Comparison of ENCODE assay signal across 14 mouse cellular contexts in the genomic region with DNA sequence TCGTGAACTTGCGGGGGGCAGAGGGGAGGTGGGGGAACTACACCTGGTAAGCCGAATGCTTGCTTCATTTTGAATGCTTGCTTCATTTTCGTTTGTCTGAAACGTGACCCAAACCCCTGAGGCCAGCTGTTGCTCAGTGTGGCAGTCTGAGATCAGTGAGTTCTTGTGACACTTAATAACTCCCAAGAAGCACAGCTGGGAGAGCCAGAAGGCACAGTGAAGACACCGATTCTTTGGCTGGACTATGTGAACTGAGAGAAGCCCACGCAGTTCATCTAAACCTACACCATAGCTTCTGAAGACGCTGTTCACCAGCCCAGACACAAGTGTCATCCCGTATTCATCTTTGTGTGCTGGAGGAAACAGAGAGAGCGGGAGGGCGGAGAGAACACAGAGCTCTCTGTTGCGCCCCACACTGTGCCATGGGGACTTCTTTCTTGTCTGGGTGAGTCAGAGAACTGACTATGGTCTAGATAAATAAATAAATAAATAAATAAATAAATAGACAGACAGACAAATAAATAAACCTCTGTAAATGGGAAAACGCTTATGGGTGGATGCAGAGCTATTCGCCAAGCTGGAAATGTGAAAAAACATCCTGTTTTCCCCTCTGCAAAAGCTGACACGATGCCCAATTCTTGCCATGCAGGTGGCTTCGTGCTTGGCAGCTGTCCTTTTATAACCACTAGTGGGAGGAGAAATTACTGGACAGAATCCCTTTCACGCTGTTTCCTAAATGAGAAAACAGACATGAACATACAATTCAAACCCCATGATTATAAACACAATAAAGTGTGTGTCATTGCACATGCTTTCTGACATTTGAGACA. TPM values are rescaled to one million over a fixed set of nuclear protein-coding genes. Genes with fewer than 3 reads are reported as not detected.
DNase-seq lines count a peak whose midpoint lies in the region; ATAC-seq and TF ChIP-seq lines count a peak whose summit lies in the region.
"Had no signal": no experiment of that assay in that cellular context is flagged by ENCODE, and none has a peak within 500 bp of the region (broad histone marks: within the 10 kb centered on the region; RNA-seq: fewer than 3 reads in every experiment).

No protein-coding gene starts in this region.

- 82% methylated on average over 17 of the region's 17 CpGs for WGBS in heart, embryonic 10.5 days
- 66% methylated on average over 17 of the region's 17 CpGs for WGBS in lung, embryonic 14.5 days

- no peak for TF ChIP-seq CTCF in lung, embryonic 14.5 days (IDR thresholded peaks at IDR 0.05; ENCODE audit: low read depth)

- no peaks in the 10 kb centered on the region for H3K4me1 ChIP-seq in heart, embryonic 10.5 days
- H3K4me1 ChIP-seq in lung, embryonic 14.5 days (ENCODE audit: insufficient read depth), result no peaks in the 10 kb centered on the region
- H3K4me1 ChIP-seq: liver, embryonic 12.5 days had no signal

- no peak for ATAC-seq in lung, embryonic 14.5 days (ENCODE audit: insufficient read depth)
- ATAC-seq: inflammation-experienced regulatory T-cells, adult 6 months; liver, embryonic 12.5 days had no signal

- DNase-seq in heart, embryonic 10.5 days (ENCODE audit: low spot score), result peak; percentile 52
- no peak for DNase-seq in heart, adult 9 months (ENCODE audit: low spot score in 2 of 2)
- DNase-seq in lung, embryonic 14.5 days, result peak; percentile 25
- no peak for DNase-seq in lung, postnatal 36 days
- peak; percentile 16 for DNase-seq in cerebellum, adult 8-10 months
- DNase-seq in fat pad, adult 2 months (ENCODE audit: extremely low read depth, low read depth, low spot score), result peak; percentile 97
- no peak for DNase-seq in thymus, postnatal 0 days (ENCODE audit: low spot score)
- DNase-seq: gastrocnemius, postnatal 36 days; kidney, postnatal 10 days; right cerebral cortex, postnatal 4 days; thymus, postnatal 36 days had no signal

- H3K36me3 ChIP-seq in heart, embryonic 10.5 days, result no peaks in the 10 kb centered on the region
- H3K36me3 ChIP-seq in lung, embryonic 14.5 days (ENCODE audit: insufficient read depth), result no peaks in the 10 kb centered on the region
- H3K36me3 ChIP-seq: liver, embryonic 12.5 days had no signal

- no peak overlapping the region for H3K4me2 ChIP-seq in lung, embryonic 14.5 days
- H3K4me2 ChIP-seq: liver, embryonic 12.5 days had no signal

- no peak overlapping the region for H3K4me3 ChIP-seq in heart, embryonic 10.5 days
- H3K4me3 ChIP-seq in lung, embryonic 14.5 days (ENCODE audit: low read depth, low read length), result no peak overlapping the region
- H3K4me3 ChIP-seq: liver, embryonic 12.5 days had no signal

- H3K27ac ChIP-seq in heart, embryonic 10.5 days, result no peak overlapping the region
- H3K27ac ChIP-seq in lung, embryonic 14.5 days (ENCODE audit: low read depth), result no peak overlapping the region
- H3K27ac ChIP-seq: liver, embryonic 12.5 days; macrophage had no signal

- 0 out of 2 replicates have a peak, but pooled peaks cover 4% of the 10 kb centered on the region for H3K27me3 ChIP-seq in heart, embryonic 10.5 days (ENCODE audit: insufficient read depth, poor library complexity, severe bottlenecking)
- H3K27me3 ChIP-seq in lung, embryonic 14.5 days (ENCODE audit: insufficient read depth, low read length), result no peaks in the 10 kb centered on the region

- no peak overlapping the region for H3K9ac ChIP-seq in lung, embryonic 14.5 days
- H3K9ac ChIP-seq: liver, embryonic 12.5 days had no signal

- H3K9me3 ChIP-seq in heart, embryonic 10.5 days, result no peaks in the 10 kb centered on the region
- H3K9me3 ChIP-seq in lung, embryonic 14.5 days (ENCODE audit: low read depth, low read length), result no peaks in the 10 kb centered on the region
- H3K9me3 ChIP-seq: liver, embryonic 12.5 days had no signal

RNA-seq across cellular contexts. Expression of a gene that starts 10.2 kb away (rescaled TPM):
- 5.2 and 5.4 TPM in 2 replicates for polyA plus RNA-seq in heart, embryonic 10.5 days (2016; fragmentation: Nextera tagmentation; extraction: Ambion mirVana)
- polyA plus RNA-seq in lung, embryonic 14.5 days (2014; fragmentation: Nextera tagmentation; extraction: Ambion mirVana), result 8.9 and 11.3 TPM in 2 replicates
- polyA plus RNA-seq in thymus, postnatal 0 days (2015; fragmentation: Nextera tagmentation; extraction: Ambion mirVana), result 4.6 and 5.8 TPM in 2 replicates

RNA-seq across cellular contexts. Expression of a gene that starts 40.9 kb away (rescaled TPM):
- 14.6 TPM in 2 replicates for polyA plus RNA-seq in heart, embryonic 10.5 days (2016; fragmentation: Nextera tagmentation; extraction: Ambion mirVana)
- 16.4 and 17.8 TPM in 2 replicates for polyA plus RNA-seq in lung, embryonic 14.5 days (2014; fragmentation: Nextera tagmentation; extraction: Ambion mirVana)
- 15.7 and 17.2 TPM in 2 replicates for polyA plus RNA-seq in thymus, postnatal 0 days (2015; fragmentation: Nextera tagmentation; extraction: Ambion mirVana)

Comparison
In these comparisons a context has a peak if more than half of its experiments do, and no peak if none do; other contexts are left out.
1. DNase-seq: peak in heart, embryonic 10.5 days (single experiment), lung, embryonic 14.5 days (single experiment), cerebellum, adult 8-10 months (single experiment) and fat pad, adult 2 months (single experiment); none in heart, adult 9 months (0 of 2), lung, postnatal 36 days (single experiment) and thymus, postnatal 0 days (single experiment).